Mouse (Mus musculus): ENCODE data around the gene Ms4a5. TPM values are rescaled to one million over a fixed set of nuclear protein-coding genes. Genes with fewer than 3 reads are reported as not detected.

Gene Ms4a5
- polyA plus RNA-seq, 1 experiment from 2014 or later: not detected

Other genes with a start within 250 kb of the Ms4a5 start
- gene Ms4a8a, start 202.8 kb downstream of the Ms4a5 start, polyA plus RNA-seq (2014; fragmentation: Nextera tagmentation; extraction: Ambion mirVana): not detected in 2 replicates
- not detected in 2 replicates for gene 1700017D01Rik, start 153.0 kb downstream of the Ms4a5 start, polyA plus RNA-seq (2014; fragmentation: Nextera tagmentation; extraction: Ambion mirVana)
- gene 1700025F22Rik, start 118.6 kb downstream of the Ms4a5 start, polyA plus RNA-seq (2014; fragmentation: Nextera tagmentation; extraction: Ambion mirVana): not detected in 2 replicates
- gene Ms4a13, start 87.1 kb downstream of the Ms4a5 start, polyA plus RNA-seq (2014; fragmentation: Nextera tagmentation; extraction: Ambion mirVana): not detected in 2 replicates
- not detected in 2 replicates for gene Ms4a12, start 51.4 kb downstream of the Ms4a5 start, polyA plus RNA-seq (2014; fragmentation: Nextera tagmentation; extraction: Ambion mirVana)
- not detected in 2 replicates for gene Ms4a1, start 17.6 kb downstream of the Ms4a5 start, polyA plus RNA-seq (2014; fragmentation: Nextera tagmentation; extraction: Ambion mirVana)
- 0.04 TPM in 1 of 2 replicates, not detected in the other for gene Ms4a14, start 30.6 kb upstream of the Ms4a5 start, polyA plus RNA-seq (2014; fragmentation: Nextera tagmentation; extraction: Ambion mirVana)
- 1.7 and 2.1 TPM in 2 replicates for gene Ms4a7, start 52.3 kb upstream of the Ms4a5 start, polyA plus RNA-seq (2014; fragmentation: Nextera tagmentation; extraction: Ambion mirVana)
- 1.1 and 1.7 TPM in 2 replicates for gene Ms4a4a, start 91.7 kb upstream of the Ms4a5 start, polyA plus RNA-seq (2014; fragmentation: Nextera tagmentation; extraction: Ambion mirVana)
- not detected in 2 replicates for gene Ms4a4c, start 120.9 kb upstream of the Ms4a5 start, polyA plus RNA-seq (2014; fragmentation: Nextera tagmentation; extraction: Ambion mirVana)
- gene Ms4a4b, start 159.7 kb upstream of the Ms4a5 start, polyA plus RNA-seq (2014; fragmentation: Nextera tagmentation; extraction: Ambion mirVana): not detected in 2 replicates
- 1.1 and 1.5 TPM in 2 replicates for gene Ms4a6c, start 185.5 kb upstream of the Ms4a5 start, polyA plus RNA-seq (2014; fragmentation: Nextera tagmentation; extraction: Ambion mirVana)
- not detected in 2 replicates for gene Gm8369, start 202.1 kb upstream of the Ms4a5 start, polyA plus RNA-seq (2014; fragmentation: Nextera tagmentation; extraction: Ambion mirVana)
- gene Ms4a6b, start 232.6 kb upstream of the Ms4a5 start, polyA plus RNA-seq (2014; fragmentation: Nextera tagmentation; extraction: Ambion mirVana): 2.4 and 2.7 TPM in 2 replicates